Mouse (Mus musculus) neural tube, embryonic 13.5 days (tissue): ENCODE measurements around the gene Atp4b. TPM values are rescaled to one million over a fixed set of nuclear protein-coding genes. Genes with fewer than 3 reads are reported as not detected.
A peak's percentile ranks its signal among the peaks of the same experiment; 100 is the strongest.
"Not testable (repeated sequence)": the region's sequence is repeated elsewhere in the genome, so short reads cannot be mapped to it uniquely, and the experiment has no call there.

Source experiments
- ATAC-seq: fragments of 200-750 bp; cut with Nextera tagmentation; 2 replicates; pipeline ENCODE4 v1.8.0; 2017; ENCODE audit warnings: low read depth, mild to moderate bottlenecking, moderate TSS enrichment, moderate library complexity
- H3K27ac ChIP-seq: fragments of 300-500 bp; sonication (generic); replicated peaks from 2 replicates; pipeline ENCODE4 v1.5.1; 2015; ENCODE audit warnings: moderate library complexity, mild to moderate bottlenecking, inconsistent platforms
- H3K27me3 ChIP-seq: fragments of 300-500 bp; sonication (generic); 2 replicates; pipeline ENCODE4 v1.6.1; 2015; ENCODE audit warnings: mild to moderate bottlenecking, inconsistent platforms
- H3K36me3 ChIP-seq: fragments of 300-500 bp; sonication (generic); 2 replicates; pipeline ENCODE4 v1.6.1; 2015; ENCODE audit warnings: mild to moderate bottlenecking, inconsistent platforms
- H3K4me1 ChIP-seq: fragments of 300-500 bp; sonication (generic); replicated peaks from 2 replicates; pipeline ENCODE4 v1.6.1; 2015; ENCODE audit warnings: inconsistent platforms
- H3K4me2 ChIP-seq: fragments of 300-500 bp; sonication (generic); 2 replicates; pipeline ENCODE4 v1.6.1; 2015; ENCODE audit warnings: inconsistent platforms, mild to moderate bottlenecking, moderate library complexity
- H3K4me3 ChIP-seq: fragments of 300-500 bp; sonication (generic); 2 replicates; pipeline ENCODE4 v1.5.1; 2015; ENCODE audit warnings: mild to moderate bottlenecking, inconsistent platforms
- H3K9ac ChIP-seq: fragments of 300-500 bp; sonication (generic); 2 replicates; pipeline ENCODE4 v1.6.1; 2015; ENCODE audit warnings: moderate library complexity, mild to moderate bottlenecking, inconsistent platforms
- H3K9me3 ChIP-seq: fragments of 300-500 bp; sonication (generic); 2 replicates; pipeline ENCODE4 v1.6.1; 2016; ENCODE audit warnings: inconsistent platforms
- WGBS: fragments of 180-500 bp; shearing (Covaris S2); methylation state at CpG from one replicate; pipeline ENCODE4 v1.1.7; 2015; 5-methylcytosine and 5-hydroxymethylcytosine counted together
- polyA plus RNA-seq: library from polyadenylated mRNA; unstranded; fragments of >200 nt; fragmentation: Nextera tagmentation; extraction: Ambion mirVana; gene quantifications from 2 replicates; pipeline ENCODE4 v1.2.1, GENCODE M21; 2015

Atp4b gene
- polyA plus RNA-seq, 1 experiment from 2014 or later, result not detected

DNA sequence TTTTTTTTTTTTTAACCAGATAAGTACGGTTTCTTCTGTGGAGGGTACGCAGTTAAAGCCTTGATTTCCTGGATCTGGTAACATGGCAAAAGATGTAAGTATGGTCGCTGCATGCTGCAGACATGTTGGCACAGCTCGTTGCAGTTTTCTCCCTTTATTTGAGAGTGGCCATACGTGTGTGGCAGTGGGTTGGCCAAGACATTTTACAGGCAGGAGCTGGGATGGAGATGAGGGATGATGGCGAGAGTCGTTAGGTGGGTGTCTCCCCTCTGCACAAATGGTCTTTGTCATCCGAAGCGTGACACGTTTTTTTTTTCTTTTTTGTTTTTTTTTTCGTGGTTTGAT lies 57.0 kb downstream of the Atp4b start:
- no peaks in the 10 kb centered on the region for H3K9me3 ChIP-seq
- no peaks in the 10 kb centered on the region for H3K27me3 ChIP-seq
- WGBS, result 3% methylated on average over 11 of the region's 11 CpGs
- H3K27ac ChIP-seq, result peak overlapping the region; percentile 76; the same call in 1 of the 2 replicates
- no peak for ATAC-seq
- peak overlapping the region; percentile 96 for H3K9ac ChIP-seq
- H3K4me1 ChIP-seq, result peaks cover 28% of the 10 kb centered on the region
- peaks cover 44% of the 10 kb centered on the region for H3K36me3 ChIP-seq
- peak overlapping the region; percentile 87 for H3K4me3 ChIP-seq
- H3K4me2 ChIP-seq, result peak overlapping the region; percentile 91

DNA sequence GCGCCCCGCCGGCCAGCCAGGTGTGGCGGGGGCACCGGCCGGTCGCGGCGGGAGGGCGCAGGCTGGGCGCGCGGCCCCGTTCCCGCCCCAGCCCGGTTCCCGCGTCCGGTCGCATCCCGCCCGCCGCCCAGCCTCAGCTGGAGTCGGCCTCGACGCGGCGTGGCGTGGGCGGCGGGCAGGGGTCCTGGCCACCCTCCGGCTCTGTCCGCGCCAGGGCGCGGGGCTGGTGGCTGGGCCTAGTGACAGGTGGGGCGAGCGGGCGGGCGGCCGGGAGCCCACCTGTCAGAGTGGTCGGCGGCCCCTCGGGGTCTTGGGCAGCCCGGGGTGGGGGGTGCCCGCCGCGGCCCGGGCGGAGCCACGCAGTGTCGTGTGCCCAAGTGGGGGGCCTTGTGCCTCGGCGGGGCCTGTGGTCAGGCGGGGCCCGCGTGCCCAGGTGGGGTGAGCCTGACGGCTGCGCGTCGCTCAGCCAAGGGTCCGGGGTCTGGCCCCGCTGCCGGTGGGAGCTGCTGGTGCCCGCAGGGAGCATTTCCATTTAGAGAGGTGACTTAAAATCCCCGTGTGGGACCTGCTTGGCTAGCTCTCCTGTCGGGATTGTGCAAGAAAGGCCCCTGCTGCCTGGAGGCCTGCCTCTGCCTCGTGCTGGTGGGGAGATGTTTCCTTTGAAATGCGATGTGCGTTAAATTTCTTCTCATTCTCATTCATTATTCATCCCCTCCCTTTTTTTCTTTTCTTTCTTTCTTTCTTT lies 57.6 kb downstream of the Atp4b start:
- Histone ChIP-seq H3K9ac (peak overlapping the region; percentile 96), H3K27me3 (no peaks in the 10 kb centered on the region), H3K4me2 (peak overlapping the region; percentile 91), H3K27ac (peak overlapping the region; percentile 76), H3K36me3 (peaks cover 39% of the 10 kb centered on the region), H3K4me1 (peaks cover 28% of the 10 kb centered on the region), H3K9me3 (no peaks in the 10 kb centered on the region), H3K4me3 (peak overlapping the region; percentile 87)
- peak; percentile 60 for ATAC-seq
- WGBS, result under 1% methylated on average over 61 of the region's 70 CpGs

GRCm38 (mm10) chr8:13338255-13338860 lies 58.3 kb downstream of the Atp4b start, which contains the start of gene Tfdp1:
Tfdp1 (plus strand) TSS chr8:13338751.
- Histone ChIP-seq H3K9me3 (no peaks in the 10 kb centered on the region), H3K4me2 (peak within 1 kb of the TSS; percentile 91), H3K27ac (peak within 1 kb of the TSS; percentile 76), H3K27me3 (no peaks in the 10 kb centered on the region), H3K4me1 (peaks cover 28% of the 10 kb centered on the region), H3K9ac (peak within 1 kb of the TSS; percentile 96), H3K36me3 (peaks cover 32% of the 10 kb centered on the region), H3K4me3 (peak within 1 kb of the TSS; percentile 87)
- peak; percentile 95 for ATAC-seq
- WGBS, result under 1% methylated on average over 56 of the region's 72 CpGs

DNA sequence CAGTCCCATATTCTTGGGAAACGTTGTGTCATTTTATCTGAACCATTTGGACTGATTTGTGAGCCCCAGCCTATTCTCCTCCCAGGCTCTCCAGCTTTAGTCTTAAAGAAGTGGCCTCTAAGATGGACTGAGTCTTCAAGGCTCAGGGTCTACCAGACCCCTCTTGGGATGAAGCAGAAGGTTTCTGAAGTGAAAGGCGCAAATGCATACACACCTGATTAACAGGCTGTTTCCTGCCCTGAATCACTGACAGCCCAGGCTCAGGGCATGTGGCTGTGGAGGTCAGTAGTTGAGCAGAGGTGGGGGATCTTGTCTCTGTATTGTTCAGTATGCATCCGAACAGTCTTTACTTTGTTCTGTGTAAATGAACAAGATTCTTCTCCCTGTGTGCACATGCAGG lies 58.9 kb downstream of the Atp4b start:
- ATAC-seq, result peak; percentile 1; the same call in 1 of the 2 replicates

GRCm38 (mm10) chr8:13337245-13337644 lies 59.4 kb downstream of the Atp4b start:
- not testable (repeated sequence) for H3K27ac ChIP-seq, H3K9ac ChIP-seq, H3K4me2 ChIP-seq, H3K27me3 ChIP-seq, H3K4me3 ChIP-seq, H3K9me3 ChIP-seq, ATAC-seq
- 93% methylated on average over 6 of the region's 6 CpGs for WGBS
- Histone ChIP-seq H3K36me3 (peaks cover 21% of the 10 kb centered on the region), H3K4me1 (peaks cover 28% of the 10 kb centered on the region)

More for the DNA sequence above, 58.9 kb downstream of the Atp4b start:
- peaks cover 25% of the 10 kb centered on the region for H3K36me3 ChIP-seq
- 77% methylated on average over 3 of the region's 3 CpGs for WGBS
- no peak overlapping the region; the same call in 1 of the 2 replicates for H3K27ac ChIP-seq
- H3K4me1 ChIP-seq, result peaks cover 28% of the 10 kb centered on the region
- no peaks in the 10 kb centered on the region for H3K9me3 ChIP-seq
- peak overlapping the region; percentile 87; the same call in 1 of the 2 replicates for H3K4me3 ChIP-seq
- peak overlapping the region; percentile 91 for H3K4me2 ChIP-seq
- H3K9ac ChIP-seq, result peak overlapping the region; percentile 96; the same call in 1 of the 2 replicates
- no peaks in the 10 kb centered on the region for H3K27me3 ChIP-seq

Other genes with a start within 250 kb of the Atp4b start
- gene Lamp1, start 237.7 kb downstream of the Atp4b start, polyA plus RNA-seq, result 281 and 292 TPM in 2 replicates
- 9.7 and 11.2 TPM in 2 replicates for gene Grtp1, start 196.2 kb downstream of the Atp4b start, polyA plus RNA-seq
- gene Adprhl1, start 142.7 kb downstream of the Atp4b start, polyA plus RNA-seq, result 0.65 and 2.4 TPM in 2 replicates
- 33.5 and 34.3 TPM in 2 replicates for gene Dcun1d2, start 108.7 kb downstream of the Atp4b start, polyA plus RNA-seq
- gene Tmco3, start 108.6 kb downstream of the Atp4b start, polyA plus RNA-seq, result 45.9 and 49.2 TPM in 2 replicates
- gene Tfdp1, start 58.1 kb downstream of the Atp4b start, polyA plus RNA-seq, result 104 and 111 TPM in 2 replicates
- gene Grk1, start 8.3 kb upstream of the Atp4b start, polyA plus RNA-seq, result not detected in 2 replicates
- 0.25 and 0.68 TPM in 2 replicates for gene Tmem255b, start 38.4 kb upstream of the Atp4b start, polyA plus RNA-seq
- gene Gas6, start 97.7 kb upstream of the Atp4b start, polyA plus RNA-seq, result 25.9 and 28.8 TPM in 2 replicates
- gene 1700029H14Rik, start 165.6 kb upstream of the Atp4b start, polyA plus RNA-seq, result not detected in 2 replicates